Mouse (Mus musculus): Measurements from ENCODE around the gene Adam10. TPM values are rescaled to one million over a fixed set of nuclear protein-coding genes. Genes with fewer than 3 reads are reported as not detected.

Adam10 gene
- total and polyA plus RNA-seq, 2 experiments from 2014 or later = 17.2 to 39.6 TPM

GRCm38 (mm10) chr9:70729544-70729943, 50.7 kb downstream of the Adam10 start:
- WGBS = 27% methylated on average over 2 of the region's 2 CpGs
- DNase-seq (ENCODE audit: low spot score) (no peak), ATAC-seq (ENCODE audit: low FRiP score) (no peak)
- no peak for TF ChIP-seq CTCF (IDR thresholded peaks at IDR 0.05)
- no peak overlapping the region for H3K27ac ChIP-seq (ENCODE audit: low read depth, low read length)
- no peaks in the 10 kb centered on the region for H3K4me1 ChIP-seq (ENCODE audit: insufficient read depth, low read length)
- no peaks in the 10 kb centered on the region for H3K27me3 ChIP-seq (ENCODE audit: insufficient read depth, low read length)
- no peaks in the 10 kb centered on the region for H3K9me3 ChIP-seq (ENCODE audit: low read length)
- no peak overlapping the region for H3K9ac ChIP-seq (replicated peaks; ENCODE audit: low read length, poor library complexity, severe bottlenecking)
- H3K4me2 ChIP-seq (ENCODE audit: low read depth, low read length, poor library complexity, severe bottlenecking) = no peak overlapping the region
- H3K36me3 ChIP-seq (ENCODE audit: insufficient read depth, low read length) = no peaks in the 10 kb centered on the region
- no peak overlapping the region for H3K4me3 ChIP-seq (ENCODE audit: low read depth, low read length)

- TF ChIP-seq CTCF (IDR thresholded peaks at IDR 0.05) = no peak
- H3K36me3 ChIP-seq (ENCODE audit: insufficient read depth, low read length) = no peaks in the 10 kb centered on the region
Measured at GRCm38 (mm10) chr9:70731079-70731478, 52.3 kb downstream of the Adam10 start.

GRCm38 (mm10) chr9:70733208-70733607, 54.4 kb downstream of the Adam10 start:
- Histone ChIP-seq H3K27ac (ENCODE audit: low read depth, low read length) (no peak overlapping the region), H3K4me3 (ENCODE audit: low read depth, low read length) (no peak overlapping the region), H3K36me3 (ENCODE audit: insufficient read depth, low read length) (no peaks in the 10 kb centered on the region), H3K27me3 (ENCODE audit: insufficient read depth, low read length) (no peaks in the 10 kb centered on the region), H3K9me3 (ENCODE audit: low read length) (no peaks in the 10 kb centered on the region), H3K4me1 (ENCODE audit: insufficient read depth, low read length) (no peaks in the 10 kb centered on the region), H3K4me2 (ENCODE audit: low read depth, low read length, poor library complexity, severe bottlenecking) (no peak overlapping the region), H3K9ac (replicated peaks; ENCODE audit: low read length, poor library complexity, severe bottlenecking) (no peak overlapping the region)
- ATAC-seq (ENCODE audit: low FRiP score) (no peak), DNase-seq (ENCODE audit: low spot score) (no peak)
- WGBS = 98% methylated on average over 2 of the region's 2 CpGs
- TF ChIP-seq CTCF (IDR thresholded peaks at IDR 0.05) = no peak

More at GRCm38 (mm10) chr9:70731079-70731478, 52.3 kb downstream of the Adam10 start:
- no peak overlapping the region for H3K27ac ChIP-seq (ENCODE audit: low read depth, low read length)
- H3K27me3 ChIP-seq (ENCODE audit: insufficient read depth, low read length) = no peaks in the 10 kb centered on the region
- H3K9ac ChIP-seq (replicated peaks; ENCODE audit: low read length, poor library complexity, severe bottlenecking) = no peak overlapping the region
- ATAC-seq (ENCODE audit: low FRiP score) (no peak), DNase-seq (ENCODE audit: low spot score) (no peak)
- H3K9me3 ChIP-seq (ENCODE audit: low read length) = no peaks in the 10 kb centered on the region
- no peak overlapping the region for H3K4me3 ChIP-seq (ENCODE audit: low read depth, low read length)
- no peak overlapping the region for H3K4me2 ChIP-seq (ENCODE audit: low read depth, low read length, poor library complexity, severe bottlenecking)
- H3K4me1 ChIP-seq (ENCODE audit: insufficient read depth, low read length) = no peaks in the 10 kb centered on the region

GRCm38 (mm10) chr9:70739998-70740397, 61.2 kb downstream of the Adam10 start:
- H3K9me3 ChIP-seq (ENCODE audit: low read length) = no peaks in the 10 kb centered on the region
- H3K4me3 ChIP-seq (ENCODE audit: low read depth, low read length) = no peak overlapping the region
- no peak overlapping the region for H3K27ac ChIP-seq (ENCODE audit: low read depth, low read length)
- no peaks in the 10 kb centered on the region for H3K27me3 ChIP-seq (ENCODE audit: insufficient read depth, low read length)
- no peak overlapping the region for H3K9ac ChIP-seq (replicated peaks; ENCODE audit: low read length, poor library complexity, severe bottlenecking)
- H3K36me3 ChIP-seq (ENCODE audit: insufficient read depth, low read length) = no peaks in the 10 kb centered on the region
- 89% methylated on average over 5 of the region's 5 CpGs for WGBS
- no peak overlapping the region for H3K4me2 ChIP-seq (ENCODE audit: low read depth, low read length, poor library complexity, severe bottlenecking)
- H3K4me1 ChIP-seq (ENCODE audit: insufficient read depth, low read length) = no peaks in the 10 kb centered on the region
- TF ChIP-seq CTCF (IDR thresholded peaks at IDR 0.05) = no peak
- no peak for DNase-seq (ENCODE audit: low spot score)
- no peak for ATAC-seq (ENCODE audit: low FRiP score)

- Histone ChIP-seq H3K9me3 (ENCODE audit: low read length) (no peaks in the 10 kb centered on the region), H3K36me3 (ENCODE audit: insufficient read depth, low read length) (peaks cover 4% of the 10 kb centered on the region; the same call in 1 of the 2 replicates), H3K4me1 (ENCODE audit: insufficient read depth, low read length) (no peaks in the 10 kb centered on the region), H3K4me2 (ENCODE audit: low read depth, low read length, poor library complexity, severe bottlenecking) (no peak overlapping the region), H3K27ac (ENCODE audit: low read depth, low read length) (no peak overlapping the region), H3K4me3 (ENCODE audit: low read depth, low read length) (no peak overlapping the region), H3K27me3 (ENCODE audit: insufficient read depth, low read length) (no peaks in the 10 kb centered on the region), H3K9ac (replicated peaks; ENCODE audit: low read length, poor library complexity, severe bottlenecking) (no peak overlapping the region)
- no peak for TF ChIP-seq CTCF (IDR thresholded peaks at IDR 0.05)
- ATAC-seq (ENCODE audit: low FRiP score) = no peak
- 93% methylated on average over 3 of the region's 3 CpGs for WGBS
- no peak for DNase-seq (ENCODE audit: low spot score)
Measured at GRCm38 (mm10) chr9:70751504-70752222, 72.9 kb downstream of the Adam10 start.

- H3K4me3 ChIP-seq (ENCODE audit: low read depth, low read length) = no peak overlapping the region
- H3K4me1 ChIP-seq (ENCODE audit: insufficient read depth, low read length) = no peaks in the 10 kb centered on the region
- 94% methylated on average over 5 of the region's 5 CpGs for WGBS
- H3K4me2 ChIP-seq (ENCODE audit: low read depth, low read length, poor library complexity, severe bottlenecking) = no peak overlapping the region
- H3K9me3 ChIP-seq (ENCODE audit: low read length) = no peaks in the 10 kb centered on the region
- DNase-seq (ENCODE audit: low spot score) = no peak
- no peak overlapping the region for H3K27ac ChIP-seq (ENCODE audit: low read depth, low read length)
- no peak for TF ChIP-seq CTCF (IDR thresholded peaks at IDR 0.05)
- H3K27me3 ChIP-seq (ENCODE audit: insufficient read depth, low read length) = no peaks in the 10 kb centered on the region
- peaks cover 7% of the 10 kb centered on the region for H3K36me3 ChIP-seq (ENCODE audit: insufficient read depth, low read length)
- no peak overlapping the region for H3K9ac ChIP-seq (replicated peaks; ENCODE audit: low read length, poor library complexity, severe bottlenecking)
- no peak for ATAC-seq (ENCODE audit: low FRiP score)
Measured at GRCm38 (mm10) chr9:70760974-70761373, 82.2 kb downstream of the Adam10 start.

Data from midbrain, postnatal 0 days (tissue).